Mouse (Mus musculus): ENCODE data around the gene Stat4.

The Stat4 gene

DNA sequence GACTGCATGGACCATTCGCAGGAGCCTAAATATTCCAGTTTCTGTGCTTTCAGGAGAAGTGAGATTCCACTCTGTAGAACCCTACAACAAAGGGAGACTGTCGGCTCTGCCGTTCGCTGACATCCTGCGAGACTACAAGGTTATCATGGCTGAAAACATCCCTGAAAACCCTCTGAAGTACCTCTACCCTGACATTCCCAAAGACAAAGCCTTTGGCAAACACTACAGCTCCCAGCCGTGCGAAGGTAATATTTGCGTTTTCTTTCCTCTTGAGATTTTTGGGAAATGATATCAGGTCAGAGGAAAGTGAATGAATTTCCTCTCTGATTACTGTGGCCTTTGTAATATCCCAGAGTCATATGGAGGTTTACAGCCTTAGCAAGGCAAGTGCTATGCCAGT lies 115.8 kb downstream of the Stat4 start:
- DNase-seq (ENCODE audit: low read depth, low spot score): no peak

- DNase-seq (ENCODE audit: low read depth, low spot score): no peak
These were observed 120.3 kb downstream of the Stat4 start for GRCm38 (mm10) chr1:52107206-52107605.

- no peak for DNase-seq (ENCODE audit: low read depth, low spot score)
These were observed 124.3 kb downstream of the Stat4 start for GRCm38 (mm10) chr1:52111217-52111616.

- no peak for DNase-seq (ENCODE audit: low read depth, low spot score)
These were observed 125.4 kb downstream of the Stat4 start for GRCm38 (mm10) chr1:52112301-52112700.

GRCm38 (mm10) chr1:52113067-52113665 lies 126.2 kb downstream of the Stat4 start:
- no peak for DNase-seq (ENCODE audit: low read depth, low spot score)

GRCm38 (mm10) chr1:52113666-52114069 lies 126.7 kb downstream of the Stat4 start:
- peak; percentile 98 for DNase-seq (ENCODE audit: low read depth, low spot score)

- DNase-seq (ENCODE audit: low read depth, low spot score): no peak
These were observed 129.5 kb downstream of the Stat4 start for GRCm38 (mm10) chr1:52116441-52116840.

GRCm38 (mm10) chr1:52117777-52118176 lies 130.8 kb downstream of the Stat4 start:
- no peak for DNase-seq (ENCODE audit: low read depth, low spot score)

DNA sequence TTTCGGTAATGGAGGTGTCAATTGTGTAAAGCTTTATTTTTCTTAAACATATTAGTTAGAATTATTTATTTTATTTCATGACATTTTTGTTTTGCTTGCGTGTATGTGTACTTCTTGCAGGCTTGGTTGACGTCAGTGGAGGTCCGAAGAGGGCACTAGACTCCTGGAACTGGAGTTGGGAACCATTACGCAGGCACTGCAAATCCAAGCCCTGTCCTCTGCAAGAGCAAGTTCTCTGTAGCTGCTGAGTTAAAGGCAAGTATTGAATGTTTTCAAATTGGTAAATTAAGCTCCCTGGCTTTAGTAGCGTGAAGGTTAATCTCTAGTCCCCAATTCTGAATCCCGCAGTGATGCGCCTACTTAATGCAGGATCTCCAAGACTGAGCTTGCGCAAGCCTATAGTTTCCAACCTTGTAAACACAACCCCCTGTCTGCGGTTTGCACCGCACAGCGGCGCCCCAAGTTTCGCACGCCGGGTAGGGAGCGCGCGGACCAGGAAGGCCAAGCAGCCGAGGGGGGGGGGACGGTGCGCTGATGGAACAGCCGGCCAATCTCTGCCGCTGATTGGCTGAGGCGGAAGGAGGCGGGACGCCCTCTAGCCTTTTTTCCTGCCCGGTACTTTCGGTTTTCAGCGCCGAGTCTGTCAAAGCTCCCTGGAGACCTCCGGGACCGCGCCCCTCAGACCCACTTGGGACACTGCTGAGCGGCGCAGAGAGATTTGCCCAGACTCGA lies 132.1 kb downstream of the Stat4 start, which contains the start of gene Stat1:
Gene Stat1, plus strand, starts transcription at position 581 of the 732 bp plus-strand sequence.
- DNase-seq (ENCODE audit: low read depth, low spot score): peak; percentile 97

GRCm38 (mm10) chr1:52119691-52120090 lies 132.7 kb downstream of the Stat4 start:
- no peak for DNase-seq (ENCODE audit: low read depth, low spot score)

DNA sequence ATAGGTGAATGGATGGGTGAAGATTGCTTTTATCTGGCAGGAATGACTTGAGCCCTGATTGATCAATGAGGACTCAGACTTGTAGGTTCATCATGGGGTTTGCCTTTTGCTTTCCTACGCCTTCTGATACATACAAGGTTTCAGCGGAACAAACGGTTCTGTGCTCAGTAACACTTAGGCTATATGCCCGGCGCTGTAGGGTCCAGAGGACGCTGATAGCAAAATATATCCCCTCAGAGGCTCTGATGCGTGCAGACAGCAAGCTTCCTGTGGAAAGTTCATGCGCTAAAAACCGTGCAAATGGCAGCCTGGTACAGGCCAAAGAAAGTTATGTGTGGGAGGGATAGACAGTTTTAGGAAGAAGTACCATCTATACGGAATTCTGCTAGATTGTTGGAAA lies 133.2 kb downstream of the Stat4 start:
- peak; percentile 51 for DNase-seq (ENCODE audit: low read depth, low spot score)

- DNase-seq (ENCODE audit: low read depth, low spot score): no peak
These were observed 134.1 kb downstream of the Stat4 start for GRCm38 (mm10) chr1:52121052-52121451.

DNA sequence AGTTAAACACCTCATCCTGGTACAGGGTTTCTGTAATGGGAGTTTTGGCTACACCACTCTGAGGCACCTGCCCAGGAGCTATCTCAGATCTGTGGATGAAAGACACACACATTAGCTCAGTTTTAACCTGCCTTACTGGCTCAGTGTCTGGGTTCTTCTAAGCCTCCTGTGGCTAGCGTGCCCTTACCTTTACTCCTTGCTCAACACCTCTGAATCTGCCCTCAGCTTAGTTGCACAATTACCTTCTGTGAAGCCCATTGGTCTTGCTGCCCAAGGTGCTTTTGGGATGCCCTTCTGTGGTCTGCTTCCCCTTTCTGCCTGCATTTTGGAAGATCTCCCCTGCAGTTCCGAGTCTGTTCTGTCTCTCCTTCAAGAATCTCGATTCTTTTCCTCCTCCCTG lies 137.9 kb downstream of the Stat4 start:
- no peak for DNase-seq (ENCODE audit: low read depth, low spot score)

- DNase-seq (ENCODE audit: low read depth, low spot score): no peak
These were observed 140.4 kb downstream of the Stat4 start for GRCm38 (mm10) chr1:52127350-52127749.

- DNase-seq (ENCODE audit: low read depth, low spot score): no peak
These were observed 142.8 kb downstream of the Stat4 start for GRCm38 (mm10) chr1:52129794-52130193.

- no peak for DNase-seq (ENCODE audit: low read depth, low spot score)
These were observed 144.9 kb downstream of the Stat4 start for GRCm38 (mm10) chr1:52131787-52132377.

GRCm38 (mm10) chr1:52133254-52133653 lies 146.3 kb downstream of the Stat4 start:
- DNase-seq (ENCODE audit: low read depth, low spot score): no peak

GRCm38 (mm10) chr1:52137292-52137691 lies 150.3 kb downstream of the Stat4 start:
- no peak for DNase-seq (ENCODE audit: low read depth, low spot score)

DNA sequence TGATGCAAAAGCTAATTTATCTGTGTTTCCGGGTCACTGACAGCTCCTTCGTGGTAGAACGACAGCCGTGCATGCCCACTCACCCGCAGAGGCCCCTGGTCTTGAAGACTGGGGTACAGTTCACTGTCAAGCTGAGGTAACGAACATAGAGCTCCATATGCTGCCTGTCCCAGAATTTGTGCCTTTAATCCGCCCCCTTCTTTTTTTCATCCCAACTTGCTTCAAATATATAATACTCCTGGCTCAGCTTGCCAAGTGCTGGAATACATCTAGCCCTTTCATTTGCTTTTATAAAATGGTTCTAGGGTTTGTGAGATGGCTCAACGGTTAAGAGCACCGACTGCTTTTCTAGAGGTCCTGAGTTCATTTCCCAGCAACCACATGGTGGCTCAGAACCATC lies 153.6 kb downstream of the Stat4 start:
- DNase-seq (ENCODE audit: low read depth, low spot score): no peak

GRCm38 (mm10) chr1:52141482-52141881 lies 154.5 kb downstream of the Stat4 start:
- no peak for DNase-seq (ENCODE audit: low read depth, low spot score)

DNA sequence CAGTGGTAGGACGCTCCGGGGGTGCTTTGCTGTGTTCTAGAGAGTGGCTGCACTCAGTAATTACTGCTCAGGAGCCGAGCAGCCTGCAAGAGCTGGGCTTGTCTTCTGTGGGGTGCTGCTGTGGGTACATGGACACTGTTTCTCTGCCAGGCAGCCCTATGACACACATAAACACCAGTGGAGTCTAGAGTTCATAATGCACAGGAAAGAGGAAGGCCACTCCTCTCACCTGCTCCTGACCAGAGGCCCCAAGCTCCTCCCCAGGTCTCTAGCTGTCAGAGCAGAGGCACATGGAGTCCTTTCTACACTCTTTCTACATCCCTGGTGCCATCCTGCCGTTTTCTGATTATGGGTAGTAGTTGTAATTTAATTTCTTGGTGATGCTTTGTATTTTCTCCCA lies 155.2 kb downstream of the Stat4 start:
- DNase-seq (ENCODE audit: low read depth, low spot score): no peak

- DNase-seq (ENCODE audit: low read depth, low spot score): no peak
These were observed 156.2 kb downstream of the Stat4 start for GRCm38 (mm10) chr1:52143191-52143590.

DNA sequence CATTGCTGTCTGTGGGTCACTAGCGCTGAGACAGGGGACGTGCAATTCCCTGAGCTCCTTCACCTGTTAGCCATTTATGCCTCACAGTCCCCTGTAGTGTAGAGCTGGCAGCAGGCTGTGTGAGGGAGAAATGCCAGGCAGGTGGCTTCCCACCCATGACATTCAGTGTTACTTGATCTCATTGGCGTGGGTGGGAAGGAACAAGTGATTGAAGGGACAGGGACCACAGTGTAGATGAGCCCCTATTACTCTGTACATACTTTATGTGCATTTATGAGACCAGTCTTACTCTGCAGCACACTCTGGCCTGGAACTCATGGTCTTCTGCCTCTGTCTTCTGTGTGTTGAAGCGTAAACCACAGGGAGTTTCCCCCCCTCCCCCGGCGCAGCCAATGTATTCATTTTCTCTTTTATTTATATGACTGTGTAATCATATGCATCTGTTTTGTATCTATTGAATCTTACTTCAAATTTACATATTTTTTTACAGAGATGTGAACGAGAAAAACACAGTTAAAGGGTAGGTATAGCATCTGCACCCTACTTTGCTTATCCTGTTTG lies 156.7 kb downstream of the Stat4 start:
- peak; percentile 63 for DNase-seq (ENCODE audit: low read depth, low spot score)

All from CD4-positive helper T cell, adult 2 months (primary cell).